Mouse (Mus musculus): ENCODE data around the gene Angptl7.

GRCm38 (mm10) chr4:148509450-148510084 lies 9.3 kb upstream of the Angptl7 start:
- TF ChIP-seq CTCF (IDR thresholded peaks at IDR 0.05; ENCODE audit: control insufficient read depth, insufficient read depth, insufficient read length) (no peak), USF1 (IDR thresholded peaks at IDR 0.05; ENCODE audit: low read depth) (no peak), MYOD1 (IDR thresholded peaks at IDR 0.05; ENCODE audit: control insufficient read depth, insufficient read length, low read depth) (no peak), CEBPB (IDR thresholded peaks at IDR 0.05; ENCODE audit: low read depth) (no peak), MAX (IDR thresholded peaks at IDR 0.05) (no peak), FOSL1 (IDR thresholded peaks at IDR 0.05; ENCODE audit: insufficient read depth, low read length, poor library complexity, severe bottlenecking) (no peak), MYOG (IDR thresholded peaks at IDR 0.05; ENCODE audit: control insufficient read depth, extremely low read depth, insufficient read length) (no peak)

Data from C2C12 (cell line).